Mouse (Mus musculus) telencephalon, adult 2 months (tissue): ENCODE measurements around the gene Lekr1.

Experiments used
- DNase-seq: peaks from one replicate; pipeline ENCODE4 v3.0.0-alpha.2; 2011; ENCODE audit warnings: low read depth, low spot score

Lekr1 gene

DNA sequence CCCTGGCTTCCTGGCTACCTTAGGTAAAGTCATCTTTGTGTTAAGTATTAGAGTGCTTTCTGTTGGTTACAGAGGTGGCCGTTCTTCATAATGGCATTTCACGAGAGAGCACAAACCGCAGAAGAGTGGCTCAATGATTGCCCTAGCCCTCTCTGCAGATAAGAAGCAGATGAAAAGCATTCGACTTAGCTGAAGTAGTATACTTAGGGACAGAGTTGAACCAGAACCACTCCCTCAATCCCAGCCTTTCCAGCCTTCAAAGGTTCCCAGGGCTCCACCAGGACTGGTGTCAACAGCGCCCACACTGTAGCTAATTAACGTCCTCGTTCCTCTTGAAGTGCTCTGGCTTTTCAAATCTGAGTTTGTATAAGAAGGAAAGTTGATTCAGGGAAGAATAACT, 166.4 kb downstream of the Lekr1 start:
- no peak for DNase-seq

DNA sequence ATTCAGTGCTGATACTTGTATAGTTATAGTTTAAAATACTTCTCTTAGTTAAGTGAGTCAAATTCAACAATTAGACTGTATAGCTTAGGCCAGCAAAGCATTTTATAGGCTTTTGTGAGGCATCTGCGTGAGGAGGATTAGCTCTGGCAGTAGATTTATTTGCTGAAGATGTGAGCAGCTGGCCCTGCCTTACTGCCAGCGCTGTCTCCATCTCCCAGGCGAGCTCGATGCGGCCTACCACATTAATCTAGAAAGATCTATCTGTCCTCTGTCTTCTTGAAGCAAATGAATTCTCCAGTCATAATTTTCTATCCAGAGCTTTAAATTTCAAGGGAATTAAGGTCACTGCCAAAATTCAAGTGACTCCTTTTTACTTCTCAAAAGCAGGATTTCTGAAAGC, 170.4 kb downstream of the Lekr1 start:
- no peak for DNase-seq

DNA sequence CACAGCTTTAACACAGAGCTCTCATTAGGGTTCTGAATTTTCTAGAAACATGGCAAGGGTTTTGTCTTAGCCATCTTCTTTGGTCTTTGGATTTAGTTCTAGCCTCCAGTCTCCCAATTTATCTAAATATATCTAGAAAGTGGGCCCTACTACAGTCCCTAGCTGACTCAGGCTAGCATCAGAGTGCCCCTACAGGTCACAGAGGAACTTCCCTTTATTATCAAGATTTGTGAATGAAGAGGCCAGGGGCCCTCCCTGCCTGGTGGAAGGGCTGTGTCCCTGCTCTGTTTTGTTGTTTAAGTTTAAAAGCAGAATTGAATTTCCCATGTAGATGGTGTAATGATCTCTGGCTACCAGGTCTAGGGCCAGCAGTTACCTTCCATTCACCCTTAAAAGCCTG, 173.6 kb downstream of the Lekr1 start:
- no peak for DNase-seq

DNA sequence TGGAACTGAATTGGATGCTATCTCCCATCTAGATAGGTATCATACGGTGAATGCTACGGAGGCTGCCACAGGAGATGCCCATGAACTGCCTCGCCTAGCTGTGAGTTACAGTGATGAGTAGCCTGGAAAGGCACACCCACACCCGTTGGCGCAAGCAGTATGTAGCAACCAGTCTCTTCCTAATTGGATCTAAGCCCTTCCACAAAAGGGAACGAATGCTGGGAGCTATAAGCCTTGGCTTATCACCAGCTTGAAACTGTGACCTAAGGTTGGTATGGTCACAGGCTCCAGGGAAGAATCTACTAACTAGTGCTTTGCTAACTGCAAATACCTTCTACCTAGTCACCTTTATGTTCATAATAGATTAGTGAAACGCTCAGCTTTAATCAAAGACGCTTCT, 175.1 kb downstream of the Lekr1 start:
- no peak for DNase-seq

DNA sequence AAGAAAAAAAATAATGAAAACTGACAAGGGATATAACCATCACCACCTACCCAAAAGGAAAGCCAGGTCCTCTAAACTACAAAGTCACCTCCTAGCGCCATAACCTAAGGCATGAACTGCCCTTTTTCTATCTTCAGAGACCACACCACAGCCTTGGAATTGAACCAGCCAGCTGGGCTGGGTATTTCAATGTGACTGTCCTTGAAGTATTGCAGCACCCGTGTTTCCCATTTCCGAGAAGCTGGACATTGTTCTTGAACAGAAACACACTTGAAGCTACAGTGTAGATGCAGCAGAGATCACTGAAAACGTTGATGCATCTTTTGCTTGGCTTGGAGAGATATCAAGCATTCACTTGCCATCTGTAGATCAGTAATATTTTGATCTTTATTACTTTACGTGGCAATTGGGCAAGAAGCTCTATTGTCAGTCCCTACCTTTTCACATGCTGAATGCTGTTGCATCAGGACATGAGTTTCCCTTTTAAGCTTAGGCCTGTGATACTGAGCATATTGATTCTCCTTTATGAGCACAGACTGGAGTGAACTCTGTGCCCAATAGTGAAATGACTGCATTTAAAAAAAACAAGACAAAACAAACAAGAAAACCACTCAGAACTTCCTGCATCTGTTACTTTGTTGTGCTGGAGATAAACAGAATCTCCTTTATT, 176.6 kb downstream of the Lekr1 start:
- DNase-seq, result no peak

DNA sequence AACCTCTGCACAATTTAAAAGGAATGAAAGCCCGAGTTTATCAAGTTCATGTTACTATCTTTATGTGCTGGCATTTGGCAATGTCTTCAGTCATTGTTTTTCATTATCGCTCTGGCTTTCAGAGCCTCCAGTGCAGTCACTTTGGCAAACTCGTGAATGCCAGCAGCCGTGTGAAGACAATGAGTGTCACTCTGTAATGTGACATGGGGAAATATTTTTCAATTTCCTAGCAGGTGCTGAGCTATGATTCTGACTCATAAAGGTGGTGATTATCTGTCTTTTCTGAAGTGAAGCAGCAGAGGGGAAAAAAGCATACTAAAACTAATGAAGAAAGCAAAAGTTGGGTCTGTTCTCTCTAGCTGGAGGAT, 177.1 kb downstream of the Lekr1 start:
- DNase-seq, result no peak

DNA sequence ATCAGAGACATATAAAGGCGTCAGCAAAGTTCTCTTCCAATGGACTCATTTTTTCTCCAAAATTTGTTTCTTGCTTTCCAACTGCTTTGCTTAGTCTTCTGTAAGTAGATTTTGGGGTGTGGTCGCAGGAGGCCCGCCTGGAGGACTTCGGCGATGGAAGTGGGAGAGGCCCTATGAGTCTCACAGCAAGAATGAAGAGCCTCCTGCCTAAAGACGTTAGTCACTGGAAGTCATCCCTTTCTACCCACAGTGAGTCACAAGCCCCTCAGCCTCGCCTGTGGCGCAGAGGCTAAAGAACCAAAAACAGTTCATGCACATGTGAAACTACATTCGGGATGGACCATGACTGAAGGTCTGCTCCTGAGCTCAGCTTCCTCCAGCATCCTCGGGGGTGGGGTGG, 178.3 kb downstream of the Lekr1 start:
- no peak for DNase-seq

DNA sequence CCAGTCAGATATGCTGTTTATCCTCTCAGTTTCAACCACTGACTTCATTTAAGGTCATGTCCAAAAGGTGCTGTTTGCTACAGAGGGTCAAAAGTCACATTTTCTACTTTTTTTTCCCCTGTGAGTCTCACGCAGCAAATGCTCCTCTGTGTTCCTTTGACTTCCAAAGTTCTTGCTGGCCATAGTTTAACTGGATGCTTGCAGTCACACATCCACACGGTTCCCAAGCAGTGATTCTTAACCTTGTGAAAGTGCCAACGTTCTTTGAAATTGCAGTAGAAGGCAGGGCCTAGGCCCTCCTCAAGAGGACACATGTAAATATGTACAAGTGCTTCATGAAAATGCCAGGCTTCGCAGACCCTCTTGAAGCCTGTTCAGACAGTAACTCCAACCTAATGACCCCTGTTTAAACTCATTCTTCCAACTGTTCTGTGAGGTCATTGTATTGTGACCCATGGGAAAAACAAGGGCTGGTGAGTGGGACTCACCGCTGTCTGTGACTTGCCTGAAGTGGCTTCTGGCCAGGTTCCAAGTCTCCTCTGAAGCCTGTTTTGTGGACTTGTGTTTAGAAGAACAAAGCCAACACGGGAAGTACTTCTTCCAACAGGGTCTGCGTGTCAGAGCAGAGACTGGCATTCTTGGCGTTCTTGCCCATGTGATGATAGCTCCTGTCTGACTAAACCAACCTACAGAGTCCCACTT, 179.0 kb downstream of the Lekr1 start:
- no peak for DNase-seq

DNA sequence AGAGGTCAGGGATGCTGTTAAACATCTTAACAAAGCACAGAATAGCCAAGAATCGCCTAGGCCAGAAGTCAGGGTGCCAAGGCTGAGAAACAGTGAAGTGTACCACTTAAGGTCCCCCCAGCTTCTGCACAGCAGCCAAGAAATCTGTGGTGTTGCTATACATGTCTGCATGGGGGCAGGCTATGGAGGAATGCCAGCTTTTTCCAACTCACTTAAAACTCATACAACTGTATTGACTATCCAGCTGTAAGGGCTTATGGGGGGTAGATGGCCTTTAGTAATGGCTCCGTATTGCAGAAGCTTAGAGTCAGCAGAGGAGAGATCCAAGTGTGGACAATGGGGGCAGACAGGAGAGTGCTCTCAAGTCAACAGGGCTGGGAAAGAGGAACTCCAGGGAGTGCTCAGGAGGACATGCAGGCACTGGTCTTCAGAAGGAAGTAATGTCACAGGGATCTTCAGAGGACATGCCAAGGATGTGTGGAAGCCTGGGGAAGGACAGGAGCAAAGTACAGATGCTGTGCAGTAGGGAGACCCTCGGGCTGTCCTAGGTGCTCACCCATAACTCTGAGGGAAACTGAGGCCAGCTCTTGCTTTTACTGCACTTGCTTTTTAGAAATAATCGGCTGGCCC, 181.2 kb downstream of the Lekr1 start:
- no peak for DNase-seq

DNA sequence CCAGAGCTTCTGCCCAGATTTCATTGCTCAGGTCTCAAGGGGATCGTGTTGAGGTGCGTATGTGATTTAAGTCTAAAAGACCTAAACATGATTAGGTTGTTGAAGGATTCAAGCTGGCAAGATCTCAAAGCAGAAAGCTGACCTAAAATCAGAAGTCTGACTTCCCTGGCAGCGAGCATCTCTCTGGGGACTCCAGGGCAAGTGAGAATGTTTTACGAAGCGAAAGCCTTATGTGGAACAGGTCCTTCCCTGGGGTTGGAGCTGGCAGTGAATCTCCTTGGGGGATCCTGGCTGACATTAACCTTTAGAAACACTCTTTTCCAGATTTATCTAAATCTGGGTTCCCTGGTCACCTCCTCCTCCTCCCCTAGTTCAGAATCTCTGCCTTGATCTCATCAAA, 187.7 kb downstream of the Lekr1 start:
- DNase-seq, result no peak

DNA sequence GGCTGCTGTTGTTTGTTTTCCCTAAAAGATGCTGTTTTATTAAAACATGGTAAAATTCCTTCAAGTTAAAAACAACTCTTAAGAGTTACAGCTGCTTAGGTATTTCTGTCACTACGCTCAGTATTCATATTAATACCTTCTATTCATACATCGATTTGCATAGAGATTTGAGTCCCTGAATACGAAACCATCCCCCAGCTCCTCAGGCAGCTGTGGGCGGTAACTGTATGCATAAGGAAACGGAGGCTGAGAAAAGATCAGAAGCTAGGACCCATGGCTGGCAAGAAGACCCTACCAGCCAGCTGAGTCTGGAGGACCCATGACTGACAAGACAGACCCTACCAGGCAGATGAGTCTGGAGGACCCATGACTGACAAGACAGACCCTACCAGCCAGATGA, 189.5 kb downstream of the Lekr1 start:
- DNase-seq, result no peak

DNA sequence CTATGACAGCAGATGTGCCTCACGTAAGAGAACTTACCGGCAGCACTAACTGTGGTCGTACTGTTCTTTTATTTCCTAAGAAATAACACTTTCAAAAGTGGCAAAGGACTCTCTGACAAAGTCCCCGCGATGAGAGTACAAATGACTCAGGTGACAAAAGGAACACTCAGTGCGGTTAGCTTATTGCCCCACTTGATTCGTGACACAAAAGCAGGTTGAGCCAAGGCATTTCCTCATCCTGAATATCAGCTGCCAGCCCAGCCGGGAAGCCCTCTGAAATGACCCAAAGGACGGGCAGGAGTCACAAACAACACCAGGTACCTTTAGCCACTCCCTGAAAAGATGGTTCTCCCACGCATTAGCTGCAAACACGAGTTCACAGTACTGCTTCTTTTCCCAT, 192.1 kb downstream of the Lekr1 start:
- DNase-seq, result no peak

DNA sequence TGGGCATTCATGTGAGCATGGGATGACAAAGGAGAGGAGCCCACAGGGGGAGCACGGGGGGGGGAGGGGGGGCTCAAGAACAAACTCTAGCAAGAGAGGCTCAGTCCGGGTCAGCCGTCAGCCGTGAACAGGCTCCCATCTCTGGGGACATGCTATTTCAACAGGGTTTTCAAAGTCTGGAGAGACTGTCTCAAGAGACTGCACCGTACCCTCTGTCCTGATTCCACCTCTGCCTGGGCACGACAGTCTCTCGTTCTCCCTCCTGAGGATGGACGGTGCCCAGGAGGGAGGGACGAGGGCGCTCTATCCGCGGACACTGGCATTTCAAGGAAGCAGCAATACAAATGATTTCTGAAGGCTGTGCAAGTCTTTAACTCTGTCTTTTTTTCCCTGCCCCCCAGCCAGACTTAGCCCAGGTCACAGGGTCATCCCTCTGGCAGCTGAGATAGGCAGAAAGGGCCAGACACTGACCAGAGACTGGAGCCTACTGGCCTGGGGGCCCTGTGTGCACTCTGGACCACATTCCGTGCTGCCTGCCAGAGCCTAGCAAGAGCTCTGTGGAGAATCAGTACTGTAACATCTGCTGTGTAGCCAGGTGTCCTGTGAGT, 192.8 kb downstream of the Lekr1 start:
- DNase-seq, result no peak

DNA sequence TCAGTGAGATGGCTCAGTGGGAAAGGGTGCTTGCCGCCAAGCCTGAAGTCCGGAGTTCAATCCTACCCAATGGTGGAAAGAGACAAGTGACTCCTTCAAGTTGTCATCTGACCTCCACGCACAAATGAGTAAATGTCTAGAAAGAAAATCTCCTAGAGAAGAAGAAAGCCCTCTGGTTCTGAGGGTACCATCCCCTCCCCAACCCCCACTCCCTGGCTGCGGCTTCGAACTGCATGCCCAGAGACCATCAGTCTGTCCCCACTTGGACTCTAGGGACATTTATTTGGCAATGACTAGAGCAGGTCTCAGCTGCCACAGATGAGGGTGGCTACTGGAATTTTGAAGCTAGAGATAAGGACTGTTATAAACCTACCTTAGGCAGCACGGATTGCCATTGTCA, 193.7 kb downstream of the Lekr1 start:
- no peak for DNase-seq

DNA sequence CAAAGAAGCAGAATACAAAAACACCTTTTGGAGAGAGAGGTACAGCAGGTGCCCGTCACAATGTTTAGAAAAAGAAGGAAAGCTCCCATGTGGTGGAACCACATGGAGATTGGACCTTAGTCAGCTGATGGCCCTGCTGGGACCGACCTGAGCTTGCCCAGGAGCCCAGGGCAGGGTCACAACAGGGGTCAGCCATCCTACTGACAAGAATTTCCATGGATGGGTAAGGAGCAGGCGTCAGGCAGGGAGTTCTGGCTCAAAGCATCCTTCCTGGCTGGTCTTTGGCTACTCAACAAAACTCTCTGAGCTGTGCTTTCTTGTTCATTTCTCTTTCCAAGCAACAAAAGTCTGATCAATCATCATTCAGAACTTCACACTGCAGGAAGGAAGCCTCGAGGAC, 194.9 kb downstream of the Lekr1 start:
- no peak for DNase-seq

DNA sequence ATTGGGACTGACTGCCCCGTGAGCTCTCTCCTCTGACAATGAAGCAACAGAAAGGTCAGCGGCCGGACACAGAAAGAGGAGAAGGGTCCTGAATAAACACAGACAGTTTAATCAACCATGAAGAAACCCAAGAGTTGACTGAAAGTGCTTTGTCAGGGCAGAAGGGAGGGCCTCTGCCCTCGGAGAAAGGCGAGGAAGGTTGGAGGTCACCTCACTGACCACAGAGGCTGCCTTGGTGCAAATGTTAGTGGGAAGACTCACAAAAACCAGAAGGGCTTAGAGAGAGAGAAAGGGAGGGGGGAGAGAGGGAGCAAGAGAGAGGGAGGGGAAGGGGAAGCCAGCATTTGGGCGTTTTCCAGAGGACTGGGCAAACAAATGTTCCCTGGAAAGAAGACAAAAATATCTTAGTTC, 195.4 kb downstream of the Lekr1 start:
- no peak for DNase-seq

DNA sequence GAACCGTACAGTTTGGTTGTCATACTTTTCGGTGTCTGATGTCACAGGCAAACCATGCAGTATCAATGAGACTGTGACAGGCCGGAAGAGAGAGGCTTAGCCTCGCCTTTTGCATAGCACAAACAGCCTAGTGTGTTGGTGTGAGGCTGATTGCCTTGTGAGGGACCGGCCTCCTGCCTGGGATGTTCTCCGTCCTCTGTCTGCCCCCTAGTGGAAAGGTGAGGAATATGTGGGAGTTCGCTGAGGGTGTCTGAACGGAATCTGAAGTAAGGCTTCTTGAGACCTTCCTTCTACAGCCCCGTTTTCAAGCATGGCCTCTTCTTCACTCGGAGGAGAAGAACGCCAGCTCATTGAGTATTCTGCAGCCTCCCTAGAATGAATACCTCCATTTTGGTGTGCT, 197.3 kb downstream of the Lekr1 start:
- peak; percentile 77 for DNase-seq

DNA sequence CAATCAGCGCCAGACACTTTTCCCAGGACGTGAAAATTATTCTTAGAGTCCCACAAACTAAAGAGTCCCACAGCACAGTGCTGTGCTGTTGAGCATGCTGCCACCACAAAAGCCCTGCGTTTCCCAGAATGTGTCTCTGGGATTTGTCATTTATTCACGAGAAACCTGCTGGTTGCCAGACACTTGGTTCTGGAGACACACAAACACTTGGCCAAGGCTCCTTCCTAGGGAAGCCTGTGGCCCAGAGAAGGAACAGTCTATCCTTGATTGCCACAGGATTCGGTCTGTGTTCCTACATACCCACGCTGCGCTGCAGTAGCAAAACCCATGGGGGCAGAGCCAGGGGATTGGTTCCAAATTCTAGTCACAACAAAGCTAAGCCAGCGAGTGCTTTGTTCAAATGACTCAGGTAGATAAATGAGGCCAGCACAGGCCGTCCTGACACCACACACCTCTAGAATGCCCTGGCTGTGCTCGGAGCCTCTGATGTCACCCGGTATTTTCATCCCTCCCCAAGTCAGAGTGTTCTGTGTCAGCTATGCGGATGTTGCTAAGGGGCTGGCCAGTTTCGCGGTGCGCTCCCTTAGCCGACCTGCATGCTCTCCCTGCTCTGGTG, 197.8 kb downstream of the Lekr1 start:
- DNase-seq, result peak; percentile 34

DNA sequence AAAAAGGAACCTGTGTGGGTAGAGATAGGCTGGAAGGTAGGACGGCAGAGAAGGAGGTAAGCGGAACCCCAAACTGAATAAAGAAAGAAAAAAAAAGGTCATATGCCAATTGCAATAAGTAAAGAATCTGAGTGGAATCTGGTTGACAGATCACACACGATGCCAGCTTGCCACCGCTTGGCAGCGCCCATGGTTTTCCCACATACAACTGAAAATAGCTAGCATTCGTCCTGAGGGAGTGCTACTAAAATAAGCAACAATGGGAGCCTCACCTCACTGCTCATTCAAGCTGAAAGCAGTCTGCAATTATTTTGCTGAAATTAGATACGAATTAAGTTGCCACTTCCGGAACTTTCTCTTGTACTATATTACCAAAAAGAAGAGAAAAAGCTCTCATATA, 202.9 kb downstream of the Lekr1 start:
- peak; percentile 60 for DNase-seq

DNA sequence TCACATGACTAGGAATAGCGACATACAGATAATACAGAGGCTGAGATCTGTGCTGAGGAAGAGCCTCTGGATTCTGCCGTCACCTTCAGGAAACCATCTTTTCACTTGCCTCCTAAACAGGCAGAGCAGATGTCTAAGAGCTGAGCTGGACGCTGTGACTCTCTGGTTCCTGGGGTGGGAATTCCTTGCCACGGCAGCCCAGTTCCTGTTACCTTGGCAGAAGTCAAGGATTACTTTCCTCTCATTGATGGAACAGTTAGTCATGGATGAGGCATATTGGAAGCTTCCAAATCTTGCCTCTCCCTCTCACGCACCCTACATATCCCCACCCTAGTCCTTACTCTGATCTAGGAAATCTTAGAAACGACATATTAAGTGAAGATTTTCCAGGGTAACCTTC, 203.7 kb downstream of the Lekr1 start:
- no peak for DNase-seq

DNA sequence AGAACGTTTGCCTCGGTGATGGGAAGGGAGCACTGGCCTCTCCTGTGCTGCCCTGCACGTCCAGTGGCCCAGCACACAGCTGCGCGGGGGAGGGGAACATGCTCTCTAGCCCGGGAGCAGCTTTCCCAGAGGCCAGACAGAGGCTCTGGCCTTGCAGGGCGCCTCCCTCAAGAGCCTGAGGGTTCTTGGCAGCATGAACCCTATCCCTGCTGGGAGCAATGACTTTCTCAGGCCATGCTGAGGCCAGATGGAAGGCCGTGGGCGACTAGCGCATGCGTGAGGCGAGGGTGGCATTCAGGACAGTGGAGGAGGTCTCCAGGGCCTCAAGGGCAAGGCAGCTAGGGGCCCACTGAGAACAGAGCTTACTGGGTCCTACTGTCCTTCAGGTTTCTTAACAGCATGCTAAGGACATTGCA, 205.2 kb downstream of the Lekr1 start:
- DNase-seq, result no peak

DNA sequence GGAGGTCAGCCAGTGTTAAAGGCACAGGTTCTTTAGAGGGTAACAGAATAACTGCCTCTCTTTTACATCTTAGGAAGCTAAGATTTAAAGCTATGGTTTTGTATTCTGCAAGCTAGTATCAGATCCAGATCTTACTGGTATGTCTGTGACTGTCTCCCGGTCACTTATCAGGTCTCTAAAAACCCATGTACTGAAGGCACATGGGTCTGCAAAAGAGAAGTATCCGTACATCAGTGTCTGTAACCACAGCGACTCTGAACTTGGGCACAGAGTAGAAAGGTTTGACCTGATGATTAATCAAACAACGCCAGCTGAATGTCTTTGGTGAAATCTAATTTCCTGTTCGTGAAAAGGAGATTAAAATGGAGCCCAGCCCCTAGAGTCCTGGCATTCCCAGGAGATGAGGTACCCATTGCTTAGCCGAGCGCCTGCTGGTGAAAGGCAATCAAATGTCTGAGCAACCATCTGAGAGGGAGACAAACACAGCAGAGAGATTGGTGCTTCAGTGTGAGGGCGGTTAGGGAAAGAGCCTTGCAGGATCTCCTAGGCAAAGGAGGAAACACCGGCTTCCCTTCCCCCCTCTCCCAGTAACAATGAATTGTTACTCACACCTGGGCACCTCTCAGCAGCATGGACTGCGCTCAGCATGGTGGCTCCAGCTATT, 205.7 kb downstream of the Lekr1 start:
- DNase-seq, result no peak
